Mouse (Mus musculus) mature B cell (primary cell): Measurements from ENCODE around the gene Ccnj.

Source experiments
- in situ Hi-C: fragments of 300-500 bp; cut with MboI; formaldehyde crosslinking; loops from 2 replicates; pipeline ENCODE4 v1.14.3; 2019

The Ccnj gene

DNA sequence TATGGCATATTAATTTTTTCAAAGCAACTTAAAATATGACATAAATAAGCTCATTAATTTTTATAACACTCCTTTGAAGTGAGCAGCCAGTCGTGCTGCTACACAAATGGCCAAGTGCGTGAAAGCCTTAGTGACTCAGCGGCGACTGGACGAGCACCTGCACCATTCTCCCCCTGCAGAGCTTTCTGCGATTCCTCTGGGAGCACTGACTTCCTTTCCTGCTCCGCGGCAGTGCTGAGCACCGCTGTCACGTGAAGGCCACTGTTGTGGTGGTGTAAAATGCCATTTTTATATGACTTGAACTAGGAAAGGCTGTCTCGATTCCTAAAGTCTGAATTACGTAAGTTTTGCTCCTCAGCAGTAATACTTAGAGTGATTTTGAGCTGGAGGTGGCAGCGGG is 10.5 kb downstream of the Ccnj start:
- in situ Hi-C loops = no loop called here

DNA sequence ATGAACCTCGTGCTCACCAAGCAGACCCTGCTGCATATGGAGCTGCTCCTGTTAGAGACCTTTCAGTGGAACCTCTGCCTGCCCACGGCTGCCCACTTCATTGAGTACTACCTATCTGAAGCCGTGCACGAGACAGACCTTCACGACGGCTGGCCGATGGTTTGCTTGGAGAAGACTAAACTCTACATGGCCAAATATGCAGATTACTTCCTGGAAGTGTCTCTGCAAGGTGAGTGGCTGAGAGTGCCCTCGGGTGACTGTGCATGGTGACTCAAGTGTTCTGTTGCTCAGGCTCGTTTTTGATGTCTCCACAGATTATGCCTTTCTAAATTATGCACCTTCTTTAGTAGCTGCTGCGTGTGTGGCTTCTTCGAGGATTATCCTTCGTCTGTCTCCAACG is 13.7 kb downstream of the Ccnj start:
- in situ Hi-C loops = no loop called here

DNA sequence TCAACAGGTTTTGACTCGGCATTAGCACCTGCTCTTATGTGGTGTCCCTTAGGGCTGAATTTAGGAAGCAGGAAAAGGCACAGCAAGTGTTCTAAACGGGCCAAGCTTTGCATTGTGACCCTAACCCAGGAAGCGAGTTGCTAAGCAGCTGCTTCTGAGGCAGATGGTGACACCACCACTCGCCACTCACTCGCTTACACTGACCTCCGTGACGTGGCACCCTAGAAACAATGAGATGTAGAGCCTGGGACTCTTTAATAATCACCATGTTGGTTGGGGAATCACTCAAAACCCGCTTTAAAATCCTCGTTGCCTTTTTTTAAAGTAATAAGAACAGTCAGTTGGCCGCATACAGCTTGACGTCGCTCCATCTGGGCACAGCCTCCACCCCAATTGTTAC is 18.3 kb downstream of the Ccnj start:
- in situ Hi-C loops = no loop called here

DNA sequence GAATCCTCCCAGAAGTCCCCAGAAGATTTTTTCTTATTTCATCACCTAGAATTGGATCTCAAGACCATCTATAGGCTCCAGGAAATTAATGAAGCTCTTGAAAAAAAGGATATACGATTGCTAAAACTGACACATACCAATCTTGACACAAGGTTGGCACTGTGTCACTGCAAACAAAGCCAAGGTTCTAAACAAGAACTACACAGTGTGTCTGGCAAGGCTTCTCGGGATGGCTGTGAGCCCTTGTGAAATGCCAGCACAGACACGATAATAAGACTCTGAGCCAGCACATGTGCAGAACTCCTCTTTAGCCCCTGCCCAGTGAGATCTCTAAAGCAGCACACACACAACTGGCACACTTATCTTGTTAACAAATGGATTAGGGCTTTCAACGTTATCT is 28.5 kb downstream of the Ccnj start:
- in situ Hi-C loops = no loop called here

DNA sequence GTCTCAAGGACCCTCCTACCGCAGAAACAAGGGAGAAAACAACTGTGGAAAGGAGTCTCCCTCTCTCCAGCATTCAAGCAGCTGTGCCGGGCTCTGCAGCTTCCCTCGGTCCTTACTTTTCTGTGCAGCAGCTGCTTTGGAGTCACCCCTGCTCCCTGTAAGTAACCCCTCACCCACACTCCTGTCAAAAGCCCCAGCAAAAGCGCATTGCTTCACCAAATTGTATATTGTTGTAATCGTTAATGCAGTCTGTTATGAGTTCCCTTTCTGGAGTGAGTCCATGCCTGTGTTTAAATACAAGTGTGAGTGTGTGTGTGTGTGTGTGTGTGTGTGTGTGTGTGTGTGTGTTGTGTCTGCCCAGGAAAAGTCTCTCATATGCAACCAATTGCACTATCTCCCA is 37.2 kb downstream of the Ccnj start:
- in situ Hi-C loops = no loop called here

DNA sequence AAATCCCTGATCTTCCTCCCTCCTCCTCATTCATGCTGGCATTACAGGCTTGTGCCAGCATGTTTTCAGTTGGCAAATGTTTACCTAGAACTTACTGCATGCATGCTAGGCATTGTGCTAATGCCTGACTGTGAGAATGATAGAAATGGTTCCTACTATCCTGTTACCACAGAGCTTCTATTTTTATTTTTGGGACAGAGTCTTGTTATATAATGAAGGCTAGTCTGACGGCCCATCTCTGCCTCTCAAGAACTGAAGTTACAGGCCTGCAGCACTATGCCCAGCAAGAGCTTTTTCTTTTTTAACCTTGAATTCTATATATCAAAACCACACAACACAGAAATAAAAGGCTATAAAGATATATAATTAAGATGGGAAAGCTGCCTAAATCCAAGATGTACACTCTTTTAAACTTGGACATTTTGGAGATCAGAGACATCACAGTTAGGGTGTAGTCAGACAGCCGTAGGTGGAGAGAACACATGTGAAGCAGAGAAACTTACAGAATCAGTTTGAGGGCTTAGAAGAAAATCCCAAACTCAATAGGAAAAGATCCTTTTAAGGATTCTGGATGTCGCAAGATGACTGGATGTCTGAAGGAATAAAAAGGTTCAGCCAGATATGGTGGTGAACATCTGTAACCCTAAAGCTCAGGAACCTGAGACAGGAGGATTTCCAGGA is 38.5 kb downstream of the Ccnj start:
- in situ Hi-C loops = no loop called here

DNA sequence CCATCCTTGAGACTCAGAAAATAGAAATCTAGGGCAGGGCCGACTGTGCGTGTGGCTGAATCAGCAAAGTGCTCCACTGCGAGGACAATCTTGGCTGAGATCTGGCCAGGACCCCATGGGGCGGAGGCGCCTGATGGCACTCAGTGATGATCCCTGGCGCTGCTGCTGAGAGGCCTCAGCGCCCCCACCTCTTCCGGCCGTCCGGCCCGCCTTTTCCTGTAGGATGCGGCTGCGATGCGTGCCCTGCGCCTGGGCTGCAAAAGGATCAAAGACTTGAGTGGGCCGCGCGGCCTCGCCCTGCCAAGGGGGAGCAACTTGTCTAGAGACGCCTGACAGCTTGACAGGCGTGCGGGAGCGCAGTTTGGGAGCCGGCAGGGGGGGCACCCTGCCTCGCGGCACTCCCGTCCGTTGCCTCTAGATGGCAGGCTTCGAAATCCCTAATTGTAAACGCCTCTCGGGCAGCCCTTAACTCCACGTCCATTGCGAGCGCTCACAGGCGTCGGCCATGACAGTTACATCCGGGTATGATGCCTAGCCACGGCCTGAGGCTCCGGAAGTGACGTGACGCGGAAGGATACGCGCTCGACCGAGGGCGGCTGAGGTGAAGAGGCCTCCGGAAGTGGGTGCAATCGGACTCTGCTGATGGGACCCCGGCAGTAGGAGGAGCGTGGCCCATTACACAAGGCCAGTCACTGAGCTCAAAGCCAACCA is 42.0 kb downstream of the Ccnj start:
- in situ Hi-C loops = no loop called here

DNA sequence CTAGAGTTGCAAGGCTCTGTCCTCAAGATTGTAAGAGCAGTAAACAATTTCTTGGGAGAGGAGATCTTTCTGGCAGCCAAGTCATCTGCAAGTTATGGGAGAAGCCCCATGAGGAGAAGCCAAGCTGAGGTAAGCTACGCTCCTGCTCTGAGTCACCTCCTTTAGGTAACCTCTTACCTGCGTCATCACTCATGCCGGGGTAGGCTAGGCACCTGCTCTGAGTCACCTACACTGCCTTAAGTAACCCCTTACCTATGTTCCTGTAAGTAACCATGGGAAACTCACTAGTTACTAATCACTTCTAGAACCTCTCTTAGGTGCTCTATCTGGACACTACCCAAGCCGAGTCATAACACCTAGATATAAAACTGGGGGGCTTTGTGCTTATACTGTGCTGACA is 50.6 kb downstream of the Ccnj start:
- in situ Hi-C loops = no loop called here

DNA sequence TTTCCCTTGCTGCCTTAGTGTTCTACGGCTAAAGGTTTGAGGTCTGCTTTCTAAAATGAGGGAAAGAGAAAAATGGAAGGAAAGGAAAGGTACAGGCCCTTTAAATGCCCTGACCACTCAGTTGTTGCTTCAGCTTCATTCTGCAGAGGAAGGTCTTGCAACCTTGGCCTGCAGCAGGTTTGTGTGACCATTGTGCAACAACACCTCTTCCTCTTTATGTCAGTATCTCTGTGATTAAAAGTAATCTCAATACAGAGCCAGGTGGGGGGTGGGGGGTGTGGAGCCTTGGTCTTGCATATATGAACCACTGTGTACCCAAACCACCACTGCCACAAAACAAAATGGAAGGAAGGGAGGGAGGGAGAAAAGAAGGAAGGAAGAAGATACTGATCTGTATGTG is 57.8 kb downstream of the Ccnj start:
- in situ Hi-C loops = no loop called here

DNA sequence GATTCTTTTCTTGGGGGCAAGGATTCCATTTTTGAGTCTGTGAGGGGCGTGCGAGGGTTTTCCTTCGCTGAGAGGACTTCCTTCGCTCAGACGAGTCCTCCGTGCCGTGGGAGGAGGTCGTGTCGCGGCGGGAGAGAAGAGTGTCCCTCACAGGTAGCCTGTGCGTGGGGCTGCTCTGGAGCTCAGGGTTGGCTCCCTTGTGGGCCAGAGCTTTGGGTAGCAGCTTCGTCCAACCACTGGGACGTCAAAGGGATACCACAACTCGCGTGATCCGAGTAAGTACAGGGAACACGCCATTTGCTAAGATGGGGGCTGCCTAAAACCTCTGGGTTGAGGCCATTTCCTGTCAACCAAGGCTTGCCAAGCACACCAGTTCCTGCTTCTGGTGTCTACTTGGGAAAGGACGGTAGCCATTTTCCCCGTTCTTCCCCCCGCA is 63.0 kb downstream of the Ccnj start:
- in situ Hi-C loops = no loop called here

DNA sequence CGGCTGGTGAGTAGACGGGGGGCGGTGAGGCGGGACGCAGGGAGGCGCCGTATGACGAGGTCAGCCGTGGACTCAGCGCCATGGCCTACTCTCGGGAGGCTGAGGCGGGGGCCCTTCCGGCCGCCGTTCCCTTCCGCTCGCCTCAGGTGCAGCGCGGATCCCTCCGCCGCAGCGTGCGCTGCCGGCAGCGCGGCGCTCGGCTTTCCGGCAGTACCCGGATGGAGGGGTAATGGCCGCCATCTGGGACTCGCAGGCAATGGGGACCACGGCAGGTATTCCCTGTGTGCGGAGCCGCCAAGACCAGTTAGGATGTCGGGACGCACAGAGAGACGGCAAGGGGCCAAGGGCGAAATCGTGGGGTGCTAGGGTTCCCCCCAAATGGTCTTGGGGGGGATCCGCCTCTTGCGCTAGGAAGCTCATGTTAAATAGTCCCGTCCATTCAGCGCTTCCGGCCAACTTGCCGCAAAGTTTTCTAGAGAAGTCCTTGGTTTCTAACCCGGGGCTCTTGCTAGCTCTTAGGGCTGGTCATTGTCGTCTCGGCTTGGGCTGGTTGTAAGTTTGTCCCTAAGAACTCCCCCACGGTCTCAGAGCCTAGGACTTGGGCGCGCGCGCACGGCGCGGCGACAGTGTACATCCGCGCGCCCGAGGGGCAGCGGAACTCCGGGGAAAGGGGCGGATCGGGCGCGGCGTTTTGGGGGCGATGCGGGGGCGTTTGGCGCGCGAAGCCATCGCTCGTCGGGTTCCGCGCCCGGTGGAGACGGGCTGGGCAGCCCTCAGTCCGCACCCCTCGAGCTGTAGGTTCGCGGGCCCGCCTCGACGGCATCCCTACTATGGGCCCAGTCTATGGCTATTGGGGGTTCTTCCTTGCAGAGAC is 63.7 kb downstream of the Ccnj start, which contains the start of gene Zfp518a:
Gene Zfp518a, plus strand, starts transcription at position 187 of the 874 bp plus-strand sequence.
- in situ Hi-C loops = no loop called here

DNA sequence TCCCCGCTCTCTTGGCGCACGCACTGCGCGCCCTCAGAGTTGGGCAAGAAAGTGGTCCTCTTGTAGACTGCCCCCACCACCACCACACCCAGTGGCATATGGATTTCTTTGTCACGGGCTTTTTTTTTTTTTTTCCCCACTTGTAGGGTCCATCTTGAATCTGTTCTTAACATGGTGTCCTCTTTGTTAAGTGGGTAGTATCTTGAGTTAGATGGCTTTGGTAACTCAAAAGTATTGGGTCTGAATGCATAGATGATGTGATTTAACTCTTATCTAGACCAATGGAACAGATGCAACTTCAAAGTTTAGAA is 64.3 kb downstream of the Ccnj start:
- in situ Hi-C loops = no loop called here
